Mouse (Mus musculus) spleen, adult 2 months (tissue): ENCODE measurements around the gene Mx1.

ENCODE experiments used
- CTCF ChIP-seq: fragments of 200-500 bp; IDR thresholded peaks from 2 replicates; pipeline ENCODE4 v1.5.1; 2011; ENCODE audit warnings: mild to moderate bottlenecking, inconsistent platforms; ENCODE audit not compliant: insufficient read depth, insufficient read length, insufficient replicate concordance; ENCODE audit errors: extremely low read depth
- POLR2A ChIP-seq: fragments of 200-500 bp; IDR thresholded peaks from 2 replicates; pipeline ENCODE4 v1.6.1; 2011; ENCODE audit warnings: low read depth, low read length, inconsistent platforms

DNA sequence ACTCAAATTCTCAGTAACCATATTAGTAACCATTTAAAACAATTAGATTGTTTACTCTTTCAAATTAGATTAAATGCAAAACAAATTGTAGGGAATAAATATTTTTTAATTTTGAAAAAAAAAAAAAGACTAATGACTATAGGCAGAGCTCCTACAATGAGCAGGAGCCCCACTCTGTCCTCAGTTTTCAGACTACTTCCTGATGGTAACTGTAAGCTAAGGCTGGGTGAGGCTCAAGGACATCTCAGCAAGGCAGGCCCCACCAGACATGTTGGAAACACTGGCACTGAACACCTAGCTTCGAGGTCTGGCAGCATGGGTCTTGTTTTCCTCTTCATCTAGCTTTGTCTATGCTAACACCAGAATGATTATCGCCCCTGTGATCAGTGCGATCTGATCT, 35.4 kb upstream of the Mx1 start:
- TF ChIP-seq CTCF (no peak), POLR2A (no peak)
